Mouse (Mus musculus) brain, adult 2 months (tissue): ENCODE measurements around the gene Supt3.

Experiments used
- DNase-seq: peaks from one replicate; pipeline ENCODE4 v3.0.0; 2011; ENCODE audit warnings: low read depth, low spot score

Supt3 gene

DNA sequence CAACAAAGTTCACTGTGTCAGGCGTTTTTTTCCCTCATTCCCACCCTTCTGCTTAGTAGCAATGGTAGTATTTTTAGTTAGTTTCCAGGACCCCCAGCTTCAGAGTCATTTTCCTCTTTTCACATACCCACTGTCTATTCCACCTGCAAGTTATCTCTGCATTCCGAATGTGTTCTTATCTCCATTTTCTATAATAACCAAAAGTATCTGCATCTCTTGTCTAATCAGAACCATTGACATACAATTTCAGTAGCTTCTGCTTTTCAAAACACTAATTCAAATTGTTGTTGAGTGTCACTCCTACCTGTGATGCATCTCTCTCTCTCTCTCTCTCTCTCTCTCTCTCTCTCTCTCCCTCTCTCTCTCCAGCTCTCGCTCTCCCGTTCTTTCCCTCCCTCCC is 3.4 kb downstream of the Supt3 start:
- no peak for DNase-seq

GRCm38 (mm10) chr17:44782366-44782765 is 5.4 kb downstream of the Supt3 start:
- no peak for DNase-seq

- no peak for DNase-seq
Measured at GRCm38 (mm10) chr17:44783143-44783542, 6.2 kb downstream of the Supt3 start.

DNA sequence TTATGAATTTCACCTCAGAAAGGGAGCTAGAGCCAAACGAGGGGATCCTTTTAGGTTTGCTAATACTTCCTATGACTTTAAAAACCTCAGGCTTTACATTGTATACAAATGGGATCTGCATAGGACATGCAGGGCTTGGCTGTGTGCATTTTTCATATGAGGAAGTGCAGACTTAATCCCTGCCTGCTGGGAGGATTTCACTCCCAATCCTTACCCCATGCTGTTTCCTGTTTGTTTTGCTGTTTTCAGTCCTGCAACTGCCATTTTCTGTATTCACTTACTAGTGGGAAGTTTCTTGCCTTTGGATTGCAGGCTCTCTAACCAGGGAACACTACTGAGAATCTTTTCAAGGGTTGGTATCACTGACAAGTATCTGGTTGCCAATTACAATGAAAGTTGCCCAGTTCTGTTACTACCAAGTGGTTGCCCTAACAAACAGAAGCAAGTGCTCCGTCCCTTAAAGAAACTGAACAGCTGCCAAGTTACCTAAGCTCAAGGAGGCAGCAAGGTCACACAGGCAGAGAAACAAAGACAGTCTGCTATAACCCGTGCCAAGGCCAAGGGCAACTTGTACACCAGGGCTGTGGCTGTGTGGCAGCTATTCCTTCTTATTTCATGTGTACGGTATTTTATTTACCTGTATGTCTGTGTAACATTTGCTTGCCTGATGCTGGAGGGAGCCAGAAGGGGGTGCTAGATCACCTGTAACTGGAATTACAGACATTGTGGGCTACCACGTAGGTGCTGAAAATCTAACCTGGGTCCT is 12.2 kb downstream of the Supt3 start:
- DNase-seq = no peak

DNA sequence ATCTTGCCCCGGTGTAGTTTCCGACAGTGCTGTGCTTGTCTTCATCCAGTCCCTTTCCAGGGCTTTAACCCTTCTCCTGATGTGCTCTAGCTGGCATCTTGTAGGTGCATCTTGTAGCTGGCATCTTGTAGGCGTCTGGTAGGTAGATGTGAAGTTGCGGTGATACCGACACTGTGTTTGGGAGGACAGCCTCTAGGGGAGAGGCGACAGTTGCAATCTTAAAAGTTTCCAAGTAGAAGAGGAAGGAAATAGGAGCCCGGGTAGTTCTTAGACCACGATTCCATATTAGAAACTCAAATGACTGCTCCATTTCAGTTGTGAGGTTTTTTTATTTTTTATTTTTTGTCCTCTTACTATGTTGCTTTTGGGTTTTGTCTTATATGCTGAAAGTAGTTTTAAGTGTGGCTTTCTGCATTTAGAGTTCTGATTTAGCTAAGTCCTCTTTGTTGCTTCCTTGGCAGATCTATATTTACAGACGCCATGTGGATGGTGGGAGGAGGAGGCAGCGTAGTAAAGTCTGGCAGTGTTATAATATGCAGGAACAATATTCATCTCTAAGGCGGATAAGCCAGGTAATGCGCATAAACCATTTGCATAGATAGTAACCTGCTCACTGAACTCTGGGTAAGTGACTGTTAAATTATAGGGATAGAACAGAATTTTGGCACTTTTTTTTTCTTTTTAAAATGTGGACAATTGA is 15.4 kb downstream of the Supt3 start:
- DNase-seq = peak; percentile 73

DNA sequence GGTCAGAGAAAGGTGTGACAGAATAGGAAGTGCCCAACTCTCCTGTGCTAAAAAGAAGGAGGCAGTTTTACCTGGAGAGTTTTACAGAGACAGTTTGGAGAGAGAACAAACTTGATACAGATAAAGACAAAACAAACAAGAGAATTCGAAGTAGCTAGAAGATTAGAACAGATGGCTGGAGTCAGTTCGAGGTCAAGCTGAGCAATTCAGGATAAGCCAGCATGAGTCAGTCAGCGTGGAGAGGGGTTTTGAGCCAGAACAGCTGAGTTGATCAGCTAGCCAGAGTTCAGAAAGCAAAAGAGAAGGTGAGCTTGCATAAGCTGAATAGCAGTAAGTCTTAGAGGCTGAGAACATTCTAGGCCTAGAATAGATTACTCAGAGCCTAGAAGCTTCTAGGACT is 20.4 kb downstream of the Supt3 start:
- DNase-seq = no peak

DNA sequence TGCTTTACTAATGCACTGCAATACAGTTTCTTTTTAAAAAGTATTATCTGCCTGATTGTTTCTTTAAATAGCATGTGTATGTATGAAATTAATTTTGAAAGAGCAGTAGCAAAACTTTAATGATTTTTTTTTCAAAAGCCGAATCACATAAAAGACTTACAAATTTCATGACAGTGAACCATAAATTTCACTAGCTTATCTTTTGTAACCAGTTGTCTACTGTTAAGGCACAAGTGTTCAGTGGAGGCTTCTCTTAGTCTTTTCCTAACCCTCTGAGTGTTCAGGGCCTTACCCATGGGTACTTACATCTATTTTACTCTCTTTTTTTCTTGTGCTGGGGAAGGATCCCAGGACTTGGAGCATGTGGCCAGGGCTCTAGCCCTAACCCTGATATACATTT is 30.1 kb downstream of the Supt3 start:
- DNase-seq = no peak

GRCm38 (mm10) chr17:44814508-44815175 is 37.7 kb downstream of the Supt3 start, which contains the start of gene Runx2:
TSS of gene Runx2 (minus strand) at chr17:44814797.
- peak; percentile 31 for DNase-seq

DNA sequence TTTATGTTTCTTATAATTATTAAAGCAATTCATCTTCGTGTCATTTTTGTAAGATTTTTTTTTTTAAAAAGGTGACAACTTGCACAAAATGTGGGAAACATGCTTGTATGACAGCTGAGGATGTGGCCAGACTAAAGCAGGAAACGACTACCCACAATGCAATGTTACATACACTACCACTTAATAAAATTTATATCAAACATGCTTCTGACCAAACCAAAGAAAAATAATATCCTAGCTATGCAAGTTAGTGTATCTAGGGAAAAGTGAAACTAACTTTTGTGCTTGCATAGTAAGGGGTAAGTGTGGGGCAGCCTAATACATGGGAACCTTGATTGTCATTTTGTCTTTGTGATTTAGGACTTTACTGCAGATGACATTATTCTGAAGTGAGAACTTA is 41.9 kb downstream of the Supt3 start:
- DNase-seq = no peak

DNA sequence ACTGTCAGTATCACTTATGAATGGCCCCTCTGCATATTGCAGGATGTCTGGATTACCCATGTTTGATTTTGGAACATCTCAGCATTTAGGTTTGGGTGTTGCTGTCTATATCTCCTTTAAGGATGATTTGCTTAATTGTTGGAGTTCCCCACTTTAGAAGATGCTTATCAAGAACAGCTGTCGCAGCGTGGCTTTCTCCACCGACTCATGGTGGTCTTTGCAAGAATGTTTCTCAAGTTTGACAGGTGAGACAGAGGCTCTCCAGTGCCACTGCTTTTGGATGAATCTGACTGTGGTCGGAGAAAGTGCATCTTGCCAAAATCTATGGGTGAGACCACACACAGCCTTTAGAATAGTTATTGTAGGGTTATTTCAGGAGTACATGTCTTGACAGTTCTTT is 42.9 kb downstream of the Supt3 start:
- no peak for DNase-seq

DNA sequence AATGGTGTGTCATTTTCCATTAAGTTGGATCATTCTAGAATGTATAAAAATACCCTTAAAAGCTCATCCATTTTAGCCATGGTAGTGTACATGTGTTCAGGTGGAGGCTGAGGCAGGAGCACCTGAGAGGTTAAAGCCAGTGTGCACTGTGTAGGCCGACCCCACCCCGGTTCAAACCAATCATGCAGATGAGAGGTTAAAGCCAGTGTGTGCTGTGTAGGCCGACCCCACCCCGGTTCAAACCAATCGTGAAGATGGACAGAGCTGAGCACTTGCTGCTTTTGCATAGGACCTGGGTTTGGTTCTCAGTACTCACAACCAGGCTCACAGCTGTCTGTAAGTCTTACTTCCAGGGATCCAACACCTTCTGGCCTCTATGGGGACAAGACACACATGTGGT is 45.0 kb downstream of the Supt3 start:
- no peak for DNase-seq

DNA sequence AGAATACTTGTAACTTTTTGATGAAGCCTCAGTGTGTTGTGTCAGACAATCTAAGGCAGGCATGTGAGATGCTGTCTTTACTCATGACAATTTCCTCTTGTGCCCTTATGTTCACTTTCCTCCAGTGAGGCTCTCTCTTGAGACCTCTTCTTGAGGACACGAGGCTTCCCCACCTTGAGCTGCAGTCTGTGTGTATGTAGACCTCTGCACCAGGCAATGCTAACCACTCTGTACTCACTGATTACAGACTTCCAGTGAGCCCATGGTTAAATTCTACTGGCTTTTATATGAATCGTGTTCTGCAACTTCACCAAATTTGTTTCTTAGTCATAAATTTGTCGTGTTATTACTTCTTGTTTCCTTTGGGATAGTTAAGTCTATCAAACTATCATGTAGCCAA is 50.2 kb downstream of the Supt3 start:
- no peak for DNase-seq

DNA sequence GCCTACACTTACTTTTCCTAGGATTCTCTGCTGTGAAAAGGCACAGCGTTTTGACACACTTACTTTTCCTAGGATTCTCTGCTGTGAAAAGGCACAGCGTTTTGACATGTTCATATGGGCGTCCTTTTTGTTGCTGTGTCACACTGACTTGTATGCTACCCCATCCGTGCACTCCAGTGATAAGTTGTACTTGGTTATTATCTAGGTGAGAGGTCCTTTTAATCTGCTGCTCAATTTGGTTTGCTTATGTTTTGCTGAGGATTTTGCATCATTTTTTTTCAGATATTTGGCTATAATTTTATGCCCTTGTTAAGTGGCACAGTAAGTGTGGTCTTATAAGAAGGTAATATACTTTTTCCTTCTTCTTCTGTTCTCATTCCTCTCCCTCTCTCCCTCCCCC is 51.0 kb downstream of the Supt3 start:
- DNase-seq = no peak

DNA sequence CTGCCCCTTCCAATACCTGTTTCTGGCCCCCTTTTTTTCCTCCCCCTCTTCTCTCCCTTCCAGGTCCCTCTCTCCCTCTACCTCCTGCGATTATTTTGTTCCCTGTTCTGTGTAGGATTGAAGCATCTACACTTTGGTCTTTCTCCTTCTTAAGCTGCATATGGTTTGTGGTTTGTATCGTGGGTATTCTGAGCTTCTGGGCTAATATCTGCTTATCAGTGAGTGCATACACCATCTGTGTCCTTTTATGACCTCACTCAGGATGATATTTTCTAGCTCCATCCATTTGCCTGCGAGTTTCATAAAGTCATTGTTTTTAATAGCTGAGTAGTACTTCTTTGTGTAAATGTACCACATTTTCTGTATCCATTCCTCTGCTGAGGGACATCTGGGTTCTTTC is 52.6 kb downstream of the Supt3 start:
- DNase-seq = no peak

DNA sequence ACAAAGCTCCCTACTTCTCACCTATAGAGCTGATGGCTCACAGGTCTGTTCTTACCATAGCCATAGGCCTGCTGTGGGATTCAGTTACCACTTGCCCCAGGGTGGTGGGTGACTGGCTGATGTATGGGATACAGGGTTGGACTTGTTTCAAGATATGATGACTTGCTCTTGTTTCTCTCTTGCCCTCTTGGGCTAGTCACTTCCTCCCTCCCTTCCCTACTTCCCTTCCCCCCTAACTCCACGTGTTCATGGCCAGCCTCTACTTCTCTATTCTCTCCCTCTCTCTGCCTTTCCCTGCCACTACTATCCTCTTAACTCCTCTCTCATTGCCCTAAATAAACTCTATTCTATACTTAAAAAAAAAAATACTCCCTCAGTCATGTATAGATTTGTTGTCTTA is 54.2 kb downstream of the Supt3 start:
- DNase-seq = no peak

DNA sequence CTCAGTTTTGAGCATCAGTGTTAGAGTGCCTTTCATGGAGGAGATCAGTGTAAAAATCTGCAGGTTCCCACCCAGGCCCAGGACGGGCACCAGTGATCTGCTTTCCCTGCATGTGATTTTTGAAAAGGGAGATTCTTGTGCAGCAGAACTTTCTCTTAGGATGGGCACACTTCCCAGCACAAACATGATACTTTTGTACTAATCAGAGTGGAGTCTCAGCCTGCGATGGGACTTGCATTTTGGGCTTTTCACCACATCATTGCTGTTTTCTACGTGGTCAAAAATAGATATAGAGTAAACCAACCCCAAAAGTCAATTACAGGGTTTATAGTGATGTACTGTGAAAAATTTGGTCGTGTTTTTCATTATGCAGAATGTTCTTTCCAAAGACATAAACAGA is 65.2 kb downstream of the Supt3 start:
- peak; percentile 36 for DNase-seq

DNA sequence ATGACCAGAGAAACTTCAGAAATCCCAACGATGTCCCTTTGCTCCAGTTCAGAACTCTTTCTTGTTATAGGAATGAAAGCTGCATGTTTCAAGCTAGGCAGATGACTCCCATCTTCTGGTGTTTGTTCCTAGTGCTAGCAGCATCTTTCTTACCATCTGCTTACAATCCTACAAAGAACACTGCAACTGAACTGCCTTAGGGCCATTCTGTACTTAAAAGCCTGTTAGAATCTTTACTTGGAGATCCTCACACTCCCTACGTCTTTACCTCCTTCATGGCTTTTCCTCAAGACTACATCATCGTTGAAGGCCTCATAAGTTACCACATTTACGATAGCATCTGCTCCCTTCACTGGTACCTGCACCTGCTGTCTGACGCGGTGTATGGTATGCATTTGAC is 86.2 kb downstream of the Supt3 start:
- DNase-seq = peak; percentile 40

DNA sequence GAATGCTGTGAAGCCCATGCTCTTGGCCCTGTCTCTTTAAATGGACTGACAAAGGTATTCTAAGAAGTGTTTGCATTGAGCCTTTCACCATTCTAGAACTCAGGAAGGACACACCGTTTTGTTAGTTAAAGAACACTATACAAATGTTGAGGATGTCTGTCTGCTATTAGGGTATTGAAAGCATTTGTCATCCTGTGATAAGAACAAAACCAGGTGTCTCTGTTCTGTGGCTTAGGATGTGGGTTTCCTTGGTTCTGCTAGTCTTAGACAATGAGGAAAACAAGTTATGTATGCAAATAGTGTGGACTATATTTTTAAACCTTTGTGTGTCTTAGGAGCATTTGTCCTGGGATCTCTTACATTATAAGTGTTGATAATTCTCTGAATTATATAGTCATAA is 116.6 kb downstream of the Supt3 start:
- no peak for DNase-seq

DNA sequence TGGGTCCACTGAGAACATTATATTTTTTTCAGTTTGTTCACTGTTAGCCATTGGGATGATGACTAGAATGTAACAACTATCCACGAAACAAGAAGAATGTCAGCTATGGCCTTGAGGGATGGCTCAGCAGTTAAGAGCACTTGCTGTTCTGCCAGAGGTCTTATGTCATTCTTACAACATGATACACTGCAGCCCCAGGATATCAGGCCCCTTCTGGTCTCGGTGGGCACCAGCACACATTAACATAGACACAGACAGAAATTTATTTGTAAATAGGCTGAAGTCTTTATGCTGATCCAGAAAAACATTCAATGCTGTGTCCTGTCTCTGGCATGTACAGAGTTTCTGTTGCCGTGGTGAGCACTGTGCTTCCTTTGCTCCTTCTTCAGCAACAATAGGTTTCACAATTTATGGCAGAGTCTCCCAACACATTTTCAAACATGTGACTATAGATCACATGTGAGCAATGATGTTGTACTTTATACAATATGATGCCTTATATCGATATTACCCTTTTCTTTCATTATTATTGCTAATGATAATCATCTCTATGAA is 166.7 kb downstream of the Supt3 start:
- no peak for DNase-seq

GRCm38 (mm10) chr17:44945333-44945732 is 168.4 kb downstream of the Supt3 start:
- DNase-seq = no peak

DNA sequence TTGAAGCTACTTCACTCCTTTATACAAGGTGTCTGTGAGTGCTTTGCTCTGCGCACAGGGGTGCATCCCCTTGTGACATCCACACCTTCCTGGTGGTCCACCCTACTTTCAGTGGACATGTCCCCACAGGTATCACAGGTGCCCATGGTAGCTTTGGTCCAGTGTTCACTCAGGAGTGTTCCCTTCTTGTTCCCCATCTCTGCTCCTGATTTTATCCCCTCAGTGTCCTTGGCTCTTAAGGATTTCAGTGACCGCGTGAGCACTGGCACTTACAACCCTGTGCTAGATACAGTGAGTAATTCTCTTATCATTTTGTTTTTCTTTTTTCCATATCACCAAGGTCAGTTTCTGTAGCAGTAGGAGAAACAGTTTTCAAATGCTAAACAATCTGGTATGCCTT is 171.4 kb downstream of the Supt3 start:
- no peak for DNase-seq

DNA sequence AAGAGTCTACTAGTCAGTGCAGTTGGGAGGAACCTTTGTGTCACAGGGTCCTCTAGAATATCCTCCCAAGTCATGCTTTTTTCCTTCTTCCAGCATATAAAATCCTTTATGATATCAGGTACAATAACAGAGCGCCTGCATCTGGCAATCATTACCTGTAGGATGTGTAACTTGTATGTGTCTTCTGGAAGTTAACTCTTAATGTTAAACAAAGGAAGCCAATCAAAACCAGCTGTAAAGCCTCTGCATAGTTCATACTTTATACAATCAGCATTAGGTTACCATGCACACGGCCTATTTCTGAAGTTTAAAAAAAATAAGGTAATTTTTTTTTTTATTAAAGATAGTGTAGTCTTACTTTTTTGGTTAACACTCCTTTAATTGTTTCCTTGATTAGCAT is 179.7 kb downstream of the Supt3 start:
- DNase-seq = no peak
